Mouse (Mus musculus) splenic B cell, adult 2 months (primary cell): ENCODE data around the gene Zfp870.
"Not testable (repeated sequence)": the region's sequence is repeated elsewhere in the genome, so short reads cannot be mapped to it uniquely, and the experiment has no call there.

Source experiments
- DNase-seq: peaks from one replicate; pipeline ENCODE4 v3.0.0-alpha.2; 2011; ENCODE audit warnings: low read depth, low spot score
- H3K27me3 ChIP-seq: 2 replicates; pipeline ENCODE4 v1.6.1; 2012; ENCODE audit warnings: mild to moderate bottlenecking, low read length, moderate library complexity, mixed read lengths; ENCODE audit not compliant: control insufficient read depth, poor library complexity, insufficient read depth, severe bottlenecking
- H3K36me3 ChIP-seq: 2 replicates; pipeline ENCODE4 v1.6.1; 2012; ENCODE audit warnings: mild to moderate bottlenecking, low read length, moderate library complexity, mixed read lengths; ENCODE audit not compliant: control insufficient read depth, poor library complexity, insufficient read depth, severe bottlenecking

Zfp870 gene

DNA sequence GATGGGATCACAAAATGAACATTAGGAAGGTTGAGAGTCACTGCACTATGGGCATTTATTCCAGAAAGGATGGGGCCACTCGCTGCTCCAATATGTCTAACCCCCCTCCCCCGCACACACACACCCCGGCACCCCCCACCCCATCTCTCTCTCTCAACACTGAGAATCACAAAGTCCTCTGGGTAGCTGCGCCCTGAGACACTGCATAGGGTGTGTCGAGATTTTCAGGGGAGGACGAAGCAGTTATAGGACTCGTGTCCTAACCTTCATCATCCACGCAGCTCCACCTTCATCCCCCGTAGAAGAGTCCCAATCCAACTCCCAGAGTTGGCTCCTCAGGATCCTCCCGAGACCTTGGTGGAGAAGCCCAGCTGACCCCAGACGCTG is 597 bp downstream of the Zfp870 start:
- no peaks in the 10 kb centered on the region for H3K36me3 ChIP-seq
- DNase-seq = no peak
- no peaks in the 10 kb centered on the region for H3K27me3 ChIP-seq

GRCm38 (mm10) chr17:32889611-32890010 is 1.8 kb downstream of the Zfp870 start:
- DNase-seq = no peak
- Histone ChIP-seq H3K27me3 (no peaks in the 10 kb centered on the region), H3K36me3 (no peaks in the 10 kb centered on the region)

DNA sequence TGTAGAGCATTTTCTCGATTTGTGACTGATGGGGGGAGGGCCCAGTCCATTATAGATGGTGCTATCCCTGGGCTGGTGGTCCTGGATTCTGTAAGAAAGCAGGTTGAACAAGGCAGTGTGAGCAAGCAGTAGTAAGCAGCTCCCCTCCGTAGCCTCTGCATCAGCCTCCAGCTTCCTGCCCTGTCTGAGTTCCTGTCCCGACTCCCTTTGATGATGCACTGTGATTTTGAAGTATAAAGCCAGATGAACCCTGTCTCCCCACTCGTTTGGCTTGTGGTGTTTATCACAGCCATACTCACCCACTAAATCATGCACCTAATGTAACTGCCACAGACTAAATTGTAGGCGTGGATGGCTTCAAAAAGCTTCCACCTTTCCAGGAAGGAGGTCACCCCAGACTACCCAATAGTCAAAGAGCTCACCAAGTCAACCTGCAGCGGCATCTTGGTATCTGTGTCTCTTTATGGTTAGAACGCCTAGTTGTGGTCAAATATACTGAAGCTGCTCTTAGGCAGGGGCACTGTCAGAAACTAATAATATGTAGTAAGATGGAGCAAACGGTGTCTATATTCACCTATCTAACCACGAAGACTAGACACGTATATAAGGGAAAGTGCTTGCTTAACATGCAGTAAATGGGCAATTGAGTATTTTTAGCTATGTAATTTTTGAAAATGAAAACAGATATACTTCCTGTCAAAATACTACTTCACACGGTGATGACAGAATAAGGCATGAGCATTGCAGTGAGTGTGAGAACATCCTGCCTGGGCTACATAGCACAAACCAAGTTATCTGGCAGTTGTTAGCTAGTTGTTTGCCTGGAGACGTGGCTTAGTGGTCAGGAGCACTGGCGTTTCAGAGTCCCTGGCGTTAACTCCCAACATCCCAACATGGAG is 10.9 kb downstream of the Zfp870 start:
- DNase-seq = no peak

GRCm38 (mm10) chr17:32878773-32879172 is 12.7 kb downstream of the Zfp870 start:
- DNase-seq = no peak
- peaks cover 3% of the 10 kb centered on the region for H3K36me3 ChIP-seq

More for the DNA sequence above, 10.9 kb downstream of the Zfp870 start:
- peaks cover 5% of the 10 kb centered on the region for H3K36me3 ChIP-seq
- no peaks in the 10 kb centered on the region for H3K27me3 ChIP-seq

GRCm38 (mm10) chr17:32877471-32878171 is 13.8 kb downstream of the Zfp870 start:
- DNase-seq = no peak
- no peaks in the 10 kb centered on the region; the same call in none of the 2 replicates for H3K36me3 ChIP-seq

More at GRCm38 (mm10) chr17:32878773-32879172, 12.7 kb downstream of the Zfp870 start:
- H3K27me3 ChIP-seq = no peaks in the 10 kb centered on the region

GRCm38 (mm10) chr17:32872696-32873095 is 18.7 kb downstream of the Zfp870 start:
- DNase-seq = no peak
- Histone ChIP-seq H3K27me3 (no peaks in the 10 kb centered on the region), H3K36me3 (no peaks in the 10 kb centered on the region)

More at GRCm38 (mm10) chr17:32877471-32878171, 13.8 kb downstream of the Zfp870 start:
- H3K27me3 ChIP-seq = no peaks in the 10 kb centered on the region

GRCm38 (mm10) chr17:32872091-32872490 is 19.4 kb downstream of the Zfp870 start:
- Histone ChIP-seq H3K27me3 (no peaks in the 10 kb centered on the region), H3K36me3 (no peaks in the 10 kb centered on the region)
- no peak for DNase-seq

- no peak for DNase-seq
- Histone ChIP-seq H3K27me3 (no peaks in the 10 kb centered on the region), H3K36me3 (no peaks in the 10 kb centered on the region)
Measured at GRCm38 (mm10) chr17:32871483-32871882, 20.0 kb downstream of the Zfp870 start.

DNA sequence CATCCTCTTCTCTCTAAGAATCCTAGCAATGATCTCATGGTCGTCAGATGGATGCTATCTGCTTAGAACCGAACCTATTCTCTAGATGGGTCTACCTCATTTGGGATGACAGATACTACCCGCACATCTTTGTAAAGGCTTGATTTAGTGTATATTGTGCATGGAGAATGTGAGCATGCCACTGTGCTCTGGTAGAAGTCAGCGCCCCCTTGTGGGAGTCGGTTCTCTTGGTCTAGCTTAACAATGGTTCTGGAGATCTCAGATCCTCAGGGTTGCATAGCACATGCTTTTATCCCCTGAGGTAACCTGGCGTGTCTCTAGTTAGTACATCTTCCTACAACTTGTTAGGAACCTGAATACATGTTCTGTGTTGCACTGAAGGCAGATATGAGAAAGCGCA is 24.2 kb downstream of the Zfp870 start:
- not testable (repeated sequence) for H3K36me3 ChIP-seq, H3K27me3 ChIP-seq, DNase-seq

- not testable (repeated sequence) for DNase-seq, H3K36me3 ChIP-seq, H3K27me3 ChIP-seq
Measured at GRCm38 (mm10) chr17:32856713-32857112, 34.7 kb downstream of the Zfp870 start.

GRCm38 (mm10) chr17:32851581-32851980 is 39.9 kb downstream of the Zfp870 start:
- DNase-seq = no peak

DNA sequence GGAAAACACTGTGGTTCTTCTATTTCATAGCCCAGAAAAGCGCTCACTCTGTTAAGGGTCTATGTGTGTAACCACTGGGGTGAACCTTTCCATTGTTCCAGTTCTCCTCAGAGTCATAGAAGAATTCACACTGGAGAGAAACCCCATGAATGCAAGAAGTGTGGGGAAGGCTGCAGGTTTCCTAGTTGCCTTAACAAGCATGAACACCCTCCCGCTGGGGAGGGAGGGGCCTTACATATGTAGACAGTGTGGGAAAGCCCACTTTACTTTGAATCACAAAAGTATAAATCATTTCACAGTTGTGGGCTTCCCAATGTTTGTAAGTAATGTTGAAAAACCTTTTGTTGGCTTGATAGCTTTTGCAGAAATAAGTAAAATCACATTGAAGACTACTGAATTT is 50.1 kb downstream of the Zfp870 start:
- DNase-seq = no peak
- Histone ChIP-seq H3K27me3 (no peaks in the 10 kb centered on the region), H3K36me3 (no peaks in the 10 kb centered on the region)

More at GRCm38 (mm10) chr17:32851581-32851980, 39.9 kb downstream of the Zfp870 start:
- H3K36me3 ChIP-seq = no peaks in the 10 kb centered on the region
- H3K27me3 ChIP-seq = no peaks in the 10 kb centered on the region

DNA sequence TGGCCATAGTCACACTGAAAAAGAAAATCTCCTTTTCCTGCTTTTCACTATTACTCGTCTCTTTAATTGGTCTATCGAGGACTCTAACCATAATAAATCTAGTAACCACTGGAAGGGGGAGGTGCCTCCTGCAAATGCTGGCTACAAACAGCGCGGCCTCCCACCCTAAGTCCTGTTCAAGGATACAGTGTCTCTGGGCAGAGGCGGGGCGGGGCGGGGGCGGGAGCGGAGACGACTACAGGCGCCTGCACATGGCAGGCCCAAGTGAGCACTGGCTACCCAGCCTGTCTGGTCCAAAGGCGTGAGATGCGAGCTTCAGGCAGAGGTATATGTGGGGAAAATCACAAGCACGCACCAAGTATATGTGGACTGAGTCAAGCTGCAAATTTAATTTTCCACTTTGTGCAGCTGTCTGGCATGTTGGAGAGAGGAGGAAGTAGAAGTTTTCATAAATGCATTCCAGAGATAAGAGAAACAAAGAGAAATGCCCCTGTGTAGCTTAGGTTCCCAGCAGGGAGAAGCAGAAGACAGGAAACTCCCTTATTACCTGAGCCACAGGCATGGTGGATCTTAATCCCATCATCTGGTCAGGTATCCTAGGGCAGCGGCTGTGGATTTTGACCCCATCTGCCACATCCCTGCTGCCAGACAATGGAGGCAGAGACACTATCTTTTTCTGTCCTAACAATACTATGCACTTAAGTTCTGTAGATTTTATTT is 52.2 kb downstream of the Zfp870 start:
- no peak for DNase-seq
- no peaks in the 10 kb centered on the region for H3K36me3 ChIP-seq
- no peaks in the 10 kb centered on the region for H3K27me3 ChIP-seq

DNA sequence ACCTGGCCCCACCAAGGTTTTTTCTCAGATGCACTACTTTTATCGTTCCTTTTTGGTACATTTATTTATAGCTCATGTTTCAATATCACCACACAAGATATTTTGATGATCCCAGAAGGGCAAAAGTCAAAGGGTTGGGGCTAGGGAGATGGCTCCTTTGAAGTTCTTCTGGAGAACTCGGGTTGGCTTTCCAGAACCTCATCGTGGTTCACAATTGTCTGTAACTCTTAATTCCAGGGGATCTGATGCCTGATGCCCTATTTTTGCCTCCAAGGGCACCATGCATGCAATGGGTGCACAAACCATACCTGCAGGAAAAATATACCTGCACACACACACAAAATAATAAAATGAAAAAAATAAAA is 61.0 kb downstream of the Zfp870 start:
- Histone ChIP-seq H3K36me3 (no peaks in the 10 kb centered on the region), H3K27me3 (no peaks in the 10 kb centered on the region)
- DNase-seq = no peak
